Comparison of ENCODE assay signal across 22 mouse cellular contexts in genomic region chr15:31413662-31414061, GRCm38 (mm10). TPM values are rescaled to one million over a fixed set of nuclear protein-coding genes. Genes with fewer than 3 reads are reported as not detected.
DNase-seq lines count a peak whose midpoint lies in the region; TF ChIP-seq lines count a peak whose summit lies in the region.
"Had no signal": no experiment of that assay in that cellular context is flagged by ENCODE, and none has a peak within 500 bp of the region (broad histone marks: within the 10 kb centered on the region; RNA-seq: fewer than 3 reads in every experiment).

No protein-coding gene starts in this region.

- peak overlapping the region; percentile 9; the same call in 1 of the 2 replicates for H3K27ac ChIP-seq in ES-Bruce4 (ENCODE audit: insufficient read depth, low read length)
- no peak overlapping the region for H3K27ac ChIP-seq in forebrain, embryonic 10.5 days
- H3K27ac ChIP-seq: embryonic facial prominence, embryonic 10.5 days; embryonic facial prominence, embryonic 13.5 days; forebrain, embryonic 13.5 days; heart, embryonic 15.5 days; hindbrain, embryonic 10.5 days; hindbrain, embryonic 13.5 days; intestine, embryonic 15.5 days had no signal

- no peak overlapping the region for H3K9ac ChIP-seq in ES-Bruce4 (ENCODE audit: low read depth, poor library complexity, severe bottlenecking)
- H3K9ac ChIP-seq: embryonic facial prominence, embryonic 13.5 days; forebrain, embryonic 13.5 days; heart, embryonic 12.5 days; heart, embryonic 15.5 days; hindbrain, embryonic 13.5 days; intestine, embryonic 15.5 days had no signal

- peaks cover 5% of the 10 kb centered on the region for H3K4me1 ChIP-seq in ES-Bruce4 (ENCODE audit: control insufficient read depth, insufficient read depth, low read length)
- H3K4me1 ChIP-seq in forebrain, embryonic 10.5 days = peaks cover 19% of the 10 kb centered on the region
- H3K4me1 ChIP-seq: embryonic facial prominence, embryonic 13.5 days; forebrain, embryonic 13.5 days; hindbrain, embryonic 13.5 days; intestine, embryonic 15.5 days had no signal

- TF ChIP-seq POLR2A in ES-Bruce4 (IDR thresholded peaks at IDR 0.05; ENCODE audit: insufficient read depth, low read length) = no peak

- TF ChIP-seq EP300 in ES-Bruce4 (IDR thresholded peaks at IDR 0.05; ENCODE audit: insufficient read depth, low read depth, low read length) = no peak

- 93% methylated on average over 6 of the region's 6 CpGs for WGBS in forebrain, embryonic 10.5 days

- peak; percentile 41 for DNase-seq in ES-CJ7 (ENCODE audit: low read depth, low spot score)
- peak; percentile 73 for DNase-seq in MEL-GATA-1-ER (ENCODE audit: extremely low read depth, low read depth)
- DNase-seq in cerebellum, postnatal 14 days = no peak
- DNase-seq in forebrain, embryonic 10.5 days (ENCODE audit: extremely low spot score, low spot score) = no peak
- DNase-seq in urinary bladder, adult 18-20 months (ENCODE audit: low spot score in 2 of 2) = no peak
- DNase-seq: adrenal gland, adult 8-10 months; adrenal gland, postnatal 25 days; cerebellum, adult 18-20 months; cerebellum, adult 9-10 months; cerebellum, postnatal 36 days; gastrocnemius, postnatal 10 days; gastrocnemius, postnatal 36 days had no signal

- no peaks in the 10 kb centered on the region for H3K36me3 ChIP-seq in ES-Bruce4 (ENCODE audit: control insufficient read depth, insufficient read depth, low read length, poor library complexity, severe bottlenecking)
- no peaks in the 10 kb centered on the region for H3K36me3 ChIP-seq in forebrain, embryonic 10.5 days (replicated peaks)
- H3K36me3 ChIP-seq: embryonic facial prominence, embryonic 10.5 days; embryonic facial prominence, embryonic 13.5 days; heart, embryonic 12.5 days; heart, embryonic 15.5 days; hindbrain, embryonic 10.5 days; hindbrain, embryonic 13.5 days; intestine, embryonic 15.5 days had no signal

- H3K4me3 ChIP-seq in ES-Bruce4 (ENCODE audit: low read depth, low read length) = no peak overlapping the region
- H3K4me3 ChIP-seq in forebrain, embryonic 10.5 days = no peak overlapping the region
- H3K4me3 ChIP-seq: embryonic facial prominence, embryonic 10.5 days; embryonic facial prominence, embryonic 13.5 days; erythroblast, embryonic 14.5 days; forebrain, embryonic 13.5 days; heart, embryonic 12.5 days; heart, embryonic 15.5 days; hindbrain, embryonic 10.5 days; hindbrain, embryonic 13.5 days; intestine, embryonic 15.5 days had no signal

- H3K9me3 ChIP-seq in ES-Bruce4 (replicated peaks; ENCODE audit: control insufficient read depth, insufficient read depth, low read length, poor library complexity, severe bottlenecking) = no peaks in the 10 kb centered on the region
- no peaks in the 10 kb centered on the region for H3K9me3 ChIP-seq in forebrain, embryonic 10.5 days
- H3K9me3 ChIP-seq: embryonic facial prominence, embryonic 10.5 days; embryonic facial prominence, embryonic 13.5 days; forebrain, embryonic 13.5 days; heart, embryonic 12.5 days; heart, embryonic 15.5 days; hindbrain, embryonic 10.5 days; hindbrain, embryonic 13.5 days; intestine, embryonic 15.5 days had no signal

- no peak for TF ChIP-seq CTCF in ES-Bruce4 (IDR thresholded peaks at IDR 0.05; ENCODE audit: low read depth, low read length)

- H3K27me3 ChIP-seq in ES-Bruce4 (ENCODE audit: control insufficient read depth, insufficient read depth, low read length, poor library complexity, severe bottlenecking) = no peaks in the 10 kb centered on the region
- H3K27me3 ChIP-seq in forebrain, embryonic 10.5 days (ENCODE audit: poor library complexity, severe bottlenecking) = no peaks in the 10 kb centered on the region; the same call in 1 of the 2 replicates
- H3K27me3 ChIP-seq: embryonic facial prominence, embryonic 13.5 days; forebrain, embryonic 13.5 days; heart, embryonic 12.5 days; heart, embryonic 15.5 days; hindbrain, embryonic 13.5 days; intestine, embryonic 15.5 days had no signal

RNA-seq across cellular contexts. Expression of gene Ropn1l, which starts 39.9 kb away (rescaled TPM):
- polyA plus RNA-seq in ES-Bruce4 (2011; ENCODE audit: insufficient read depth, insufficient read length, low read depth, missing spikeins) = 1.5 and 1.6 TPM in 2 replicates
- polyA plus RNA-seq in forebrain, embryonic 10.5 days (2016; fragmentation: Nextera tagmentation; extraction: Ambion mirVana) = 3.3 and 4.3 TPM in 2 replicates

RNA-seq across cellular contexts. Expression of gene Ankrd33b, which starts 46.1 kb away (rescaled TPM):
- 1.4 and 1.6 TPM in 2 replicates for polyA plus RNA-seq in ES-Bruce4 (2011; ENCODE audit: insufficient read depth, insufficient read length, low read depth, missing spikeins)
- 0.30 and 0.50 TPM in 2 replicates for polyA plus RNA-seq in forebrain, embryonic 10.5 days (2016; fragmentation: Nextera tagmentation; extraction: Ambion mirVana)

Comparison
In these comparisons a context has a peak if more than half of its experiments do, and no peak if none do; other contexts are left out.
1. DNase-seq: peak in ES-CJ7 (single experiment) and MEL-GATA-1-ER (single experiment); none in cerebellum, postnatal 14 days (0 of 2), forebrain, embryonic 10.5 days (single experiment) and urinary bladder, adult 18-20 months (0 of 2).